Mouse (Mus musculus) heart, postnatal 10 days (tissue): ENCODE measurements around the gene Il18. TPM values are rescaled to one million over a fixed set of nuclear protein-coding genes. Genes with fewer than 3 reads are reported as not detected.
"Not testable (repeated sequence)": the region's sequence is repeated elsewhere in the genome, so short reads cannot be mapped to it uniquely, and the experiment has no call there.

Experiments
- DNase-seq, 2 experiments: peaks; one replicate each; pipeline ENCODE4 v3.0.0; 2021
- intact Hi-C: fragments of 180-260 bp; cut with DNase I; formaldehyde crosslinking; loops from one replicate; pipeline ENCODE4 v1.15.1; 2025
- total RNA-seq, 2 experiments: library from RNA; stranded (reverse); gene quantifications; 2 replicates each; pipeline ENCODE4 v1.2.3; 2021

Gene Il18
- total RNA-seq, 2 experiments from 2014 or later = 1.3 to 2.5 TPM

DNA sequence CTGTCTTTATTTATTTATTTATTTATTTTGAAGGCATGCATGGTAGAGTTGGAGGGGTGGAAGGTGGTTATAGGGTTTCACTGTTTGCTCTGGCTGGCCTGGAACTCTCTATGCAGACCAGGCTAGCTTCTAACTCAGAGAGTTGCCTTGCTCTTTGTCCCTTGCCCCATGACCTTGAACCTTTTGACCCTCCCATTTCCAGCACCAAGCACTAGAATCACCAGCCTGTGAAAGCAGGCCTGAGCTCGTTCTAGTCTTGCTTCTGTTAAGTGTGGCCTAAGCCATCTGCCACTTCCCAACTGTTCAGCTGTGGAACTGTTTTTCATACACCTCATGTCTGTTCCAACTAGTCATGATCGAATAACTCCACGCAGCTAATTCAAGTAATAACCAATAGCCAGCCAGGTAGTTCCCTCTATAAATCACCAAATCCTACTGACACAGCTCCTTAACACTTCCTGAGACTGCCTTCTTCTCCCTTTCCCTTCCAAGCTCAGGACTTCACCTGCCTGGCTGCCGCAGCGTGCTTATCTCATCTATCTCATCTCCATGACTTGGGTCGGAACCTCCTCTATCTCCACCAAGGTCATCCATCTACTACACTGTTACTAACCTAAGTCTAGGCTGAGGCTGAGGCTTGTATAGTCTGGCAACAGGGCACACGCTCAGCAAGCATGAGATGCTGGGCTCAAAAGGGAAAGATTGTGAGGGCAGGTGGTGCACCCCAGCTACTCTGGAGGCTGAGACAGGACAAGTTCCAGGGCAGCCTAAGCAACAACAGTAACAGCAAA is 47.6 kb downstream of the Il18 start:
- intact Hi-C loops = loop anchor here (5.0 kb wide), 2 partner anchors 140 to 165 kb away; partner anchors contain the start of gene Fdxacb1
- DNase-seq = no peak

- peak; percentile 96 for DNase-seq
- intact Hi-C loops = loop anchor here (5.0 kb wide), 2 partner anchors 141 to 164 kb away; partner anchors contain the start of gene Fdxacb1
Observed at GRCm38 (mm10) chr9:50603189-50603997, 48.8 kb downstream of the Il18 start, which contains the start of the genes Sdhd and Timm8b. Sdhd (minus strand) TSS chr9:50603812. Timm8b (plus strand) TSS chr9:50603910.

GRCm38 (mm10) chr9:50603998-50604324 is 49.3 kb downstream of the Il18 start:
- intact Hi-C loops = loop anchor here (5.0 kb wide), 2 partner anchors 142 to 163 kb away; partner anchors contain the start of gene Fdxacb1
- no peak for DNase-seq

DNA sequence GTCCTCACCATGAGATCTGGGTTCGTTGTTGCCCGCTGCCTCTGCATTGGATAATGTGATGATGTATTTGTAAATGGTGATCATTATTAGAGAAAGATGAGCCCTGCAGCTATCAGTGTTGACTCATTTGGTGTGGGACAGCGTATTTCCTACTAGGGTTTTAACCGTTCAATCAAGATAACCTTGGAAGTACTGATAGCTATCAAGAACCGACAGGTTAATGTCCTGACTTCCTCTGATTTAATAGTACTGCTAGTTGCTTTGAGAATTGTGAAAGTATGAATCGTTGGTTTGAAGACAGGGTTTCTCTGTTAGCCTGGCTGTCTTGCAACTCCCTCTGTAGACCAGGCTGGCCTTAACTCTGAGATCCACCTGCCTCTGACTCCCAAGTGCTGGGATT is 49.7 kb downstream of the Il18 start:
- intact Hi-C loops = loop anchor here (5.0 kb wide), 2 partner anchors 142 to 163 kb away; partner anchors contain the start of gene Fdxacb1
- DNase-seq = no peak

DNA sequence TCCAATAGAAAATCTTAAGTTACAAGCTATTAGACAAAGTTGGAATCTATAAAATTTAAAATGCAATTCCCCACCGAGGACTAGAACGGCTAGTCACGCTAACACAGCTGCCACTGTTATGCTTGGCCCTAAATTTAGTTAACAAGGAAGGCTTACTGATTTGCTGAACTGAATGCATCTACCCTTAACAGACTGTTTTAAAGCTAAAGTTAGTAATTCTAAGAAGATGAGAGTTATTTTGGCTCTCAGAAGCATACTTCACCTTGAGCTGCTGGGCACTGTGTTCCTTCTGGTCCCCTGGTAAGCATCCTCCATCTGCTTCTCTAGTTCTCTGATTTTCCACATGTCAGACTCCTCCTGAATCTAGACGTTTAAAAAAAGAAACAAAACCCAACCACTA is 57.5 kb downstream of the Il18 start:
- no peak for DNase-seq
- intact Hi-C loops = no loop called here

GRCm38 (mm10) chr9:50616161-50616560 is 61.5 kb downstream of the Il18 start:
- no peak for DNase-seq
- intact Hi-C loops = loop anchor here (5.0 kb wide), 1 partner anchor 151 kb away; the partner anchor contains the start of gene Fdxacb1

GRCm38 (mm10) chr9:50616766-50617603 is 62.4 kb downstream of the Il18 start, which contains the start of the genes Pih1d2 and Nkapd1:
Pih1d2 (plus strand) TSS chr9:50617321.
Nkapd1 (minus strand) TSS chr9:50617464.
- peak; percentile 93 to 95 for DNase-seq
- intact Hi-C loops = loop anchor here (5.0 kb wide), 1 partner anchor 150 kb away; the partner anchor contains the start of gene Fdxacb1

DNA sequence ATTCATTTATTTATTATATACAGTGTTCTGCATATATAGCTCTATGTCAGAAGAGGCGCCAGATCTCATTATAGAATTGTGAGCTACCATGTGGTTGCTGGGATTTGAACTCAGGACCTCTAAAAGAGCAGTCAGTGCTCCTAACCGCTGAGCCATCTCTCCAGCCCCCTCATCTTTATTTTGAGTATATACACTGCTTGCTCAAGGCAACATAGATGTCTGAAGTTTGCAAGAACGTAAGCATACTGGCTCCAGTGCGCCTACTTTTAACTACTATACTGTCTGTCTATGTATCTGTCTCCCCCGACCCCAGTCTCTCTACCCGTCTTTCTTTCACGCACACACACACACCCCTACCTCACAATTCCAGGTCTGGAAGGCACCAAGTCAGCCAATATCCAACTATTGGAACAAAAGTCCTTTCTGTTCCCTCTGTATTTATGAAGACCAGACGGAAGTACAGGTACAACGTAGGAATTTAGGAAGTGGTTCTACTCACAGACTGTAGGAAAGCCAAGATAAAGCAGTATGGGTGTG is 63.2 kb downstream of the Il18 start:
- intact Hi-C loops = loop anchor here (5.0 kb wide), 1 partner anchor 149 kb away; the partner anchor contains the start of gene Fdxacb1
- DNase-seq = no peak

DNA sequence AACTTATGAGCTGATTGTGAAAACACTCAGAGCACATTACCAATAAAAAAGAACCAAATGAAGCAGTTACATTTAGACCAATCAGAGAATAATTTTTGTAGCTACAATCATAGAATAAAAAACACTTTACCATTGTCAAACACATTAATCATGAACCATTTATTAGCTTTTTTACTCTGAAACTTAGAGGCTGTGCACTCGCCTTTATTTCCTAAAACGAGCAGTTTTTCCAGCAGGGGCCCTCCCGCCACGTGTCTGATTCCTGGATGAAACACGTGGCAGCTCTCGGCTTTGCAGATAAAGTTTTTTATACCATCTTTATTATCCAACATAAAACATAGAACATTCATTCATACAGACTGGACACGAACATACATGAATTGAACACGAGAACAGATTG is 76.3 kb downstream of the Il18 start:
- intact Hi-C loops, DNase-seq: not testable (repeated sequence)

Other genes with a start within 250 kb of the Il18 start
- gene Rpl10-ps3, start 209.9 kb upstream of the Il18 start, total RNA-seq = 100 to 1,000 TPM; 583 to 589 TPM
- 1 to 10 TPM; 1.2 to 2.6 TPM for gene Plet1, start 60.3 kb upstream of the Il18 start, total RNA-seq
- gene Pts, start 26.1 kb upstream of the Il18 start, total RNA-seq = 10 to 100 TPM; 31.7 to 36.8 TPM
- under 1 TPM; 0.19 to 0.20 TPM for gene Bco2, start 354 bp downstream of the Il18 start, total RNA-seq
- gene Tex12, start 6.5 kb downstream of the Il18 start, total RNA-seq = not detected
- gene Sdhd, start 49.0 kb downstream of the Il18 start, total RNA-seq = 100 to 1,000 TPM; 780 to 786 TPM
- gene Timm8b, start 49.1 kb downstream of the Il18 start, total RNA-seq = 100 to 1,000 TPM; 215 to 218 TPM
- gene Pih1d2, start 62.5 kb downstream of the Il18 start, total RNA-seq = under 1 TPM; 0.26 to 0.92 TPM
- gene Nkapd1, start 62.6 kb downstream of the Il18 start, total RNA-seq = 10 to 100 TPM; 22.6 to 23.3 TPM
- gene Dlat, start 105.0 kb downstream of the Il18 start, total RNA-seq = 100 to 1,000 TPM; 336 to 364 TPM
- 1 to 10 TPM; 7.4 to 7.7 TPM for gene Dixdc1, start 184.7 kb downstream of the Il18 start, total RNA-seq
- 1 to 10 TPM; 3.6 to 5.6 TPM for gene 2310030G06Rik, start 191.7 kb downstream of the Il18 start, total RNA-seq
- 1,000 to 10,000 TPM; 1,315 to 1,426 TPM for gene Cryab, start 196.5 kb downstream of the Il18 start, total RNA-seq
- gene Hspb2, start 197.5 kb downstream of the Il18 start, total RNA-seq = 100 to 1,000 TPM; 119 to 133 TPM
- gene Fdxacb1, start 213.4 kb downstream of the Il18 start, total RNA-seq = 1 to 10 TPM; 6.6 to 6.9 TPM
- gene Alg9, start 220.2 kb downstream of the Il18 start, total RNA-seq = 10 to 100 TPM; 10.5 to 16.1 TPM
- 10 to 100 TPM; 12.5 to 13.9 TPM for gene 1110032A03Rik, start 220.7 kb downstream of the Il18 start, total RNA-seq